Mouse (Mus musculus) stomach, postnatal 0 days (tissue): Measurements from ENCODE around the gene Mgmt.

ENCODE experiments used
- CTCF ChIP-seq: IDR thresholded peaks from 2 replicates; pipeline ENCODE4 v1.5.1; 2016; ENCODE audit warnings: antibody characterized with exemption, low read depth, mild to moderate bottlenecking, moderate library complexity
- EP300 ChIP-seq: optimal IDR thresholded peaks from 2 replicates; pipeline ENCODE3; 2016; ENCODE audit warnings: antibody characterized with exemption

- TF ChIP-seq CTCF (no peak), EP300 (no peak)
Measured at GRCm38 (mm10) chr7:136933367-136933766, 39.0 kb downstream of the Mgmt start.
